Mouse (Mus musculus) myocyte (in vitro differentiated cells): Measurements from ENCODE around the gene Plxna1.

Source experiments
- E2F4 ChIP-seq: IDR thresholded peaks from one replicate; pipeline ENCODE4 v1.6.1; 2011; ENCODE audit warnings: mild to moderate bottlenecking, control low read depth, moderate library complexity; ENCODE audit not compliant: insufficient read depth
- MAX ChIP-seq: IDR thresholded peaks from one replicate; pipeline ENCODE4 v1.6.1; 2011; ENCODE audit warnings: low read depth, mild to moderate bottlenecking, control low read depth
- MYOG ChIP-seq, 3 experiments: IDR thresholded peaks; one replicate each; pipeline ENCODE4 v1.6.1; 2011; ENCODE audit warnings: control low read depth in 2 of 3, low read depth in 2 of 3, mild to moderate bottlenecking in 2 of 3; ENCODE audit not compliant: insufficient read length in 2 of 3, control insufficient read depth in 1 of 3, insufficient read depth in 1 of 3
- POLR2A ChIP-seq: IDR thresholded peaks from one replicate; pipeline ENCODE4 v1.6.1; 2011; ENCODE audit warnings: low read depth, mild to moderate bottlenecking, control low read depth, moderate library complexity; ENCODE audit not compliant: insufficient read length
- USF1 ChIP-seq: IDR thresholded peaks from one replicate; pipeline ENCODE4 v1.6.1; 2011; ENCODE audit warnings: low read depth, mild to moderate bottlenecking, control low read depth, moderate library complexity

DNA sequence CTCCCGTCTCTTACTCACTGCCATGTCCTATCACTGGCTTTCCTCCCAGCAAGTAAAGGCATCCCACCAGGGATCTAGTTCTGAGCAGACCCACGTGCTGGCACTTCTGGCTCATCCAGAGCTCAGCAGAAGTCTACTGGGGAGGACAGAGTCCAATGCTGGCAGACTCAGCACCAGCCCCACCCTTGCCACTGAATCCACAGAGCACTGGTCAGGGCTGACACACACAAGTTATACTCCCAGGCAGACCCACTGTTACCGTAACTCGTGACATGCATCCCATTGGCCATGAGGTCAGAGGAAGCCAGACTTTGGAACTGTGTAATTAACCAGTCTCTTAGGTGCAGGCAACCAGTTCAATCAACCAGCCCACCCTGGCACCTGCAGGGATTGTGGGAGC, 33.8 kb downstream of the Plxna1 start:
- no peak for TF ChIP-seq POLR2A
- TF ChIP-seq MAX: no peak
- TF ChIP-seq MYOG (IDR thresholded peaks at IDR 0.05; ENCODE audit: control insufficient read depth in 1 of 3, insufficient read depth in 1 of 3, insufficient read length in 2 of 3, low read depth in 2 of 3): no peak
- no peak for TF ChIP-seq E2F4
- TF ChIP-seq USF1: no peak
